Mouse (Mus musculus): ENCODE measurements at regions not wholly inside any gene's neighbourhood (a gene's known extent, or its start where the extent isn't known, plus 50 kb on each side); places are given as distances from the start of the nearest gene placed in this dataset.

DNA sequence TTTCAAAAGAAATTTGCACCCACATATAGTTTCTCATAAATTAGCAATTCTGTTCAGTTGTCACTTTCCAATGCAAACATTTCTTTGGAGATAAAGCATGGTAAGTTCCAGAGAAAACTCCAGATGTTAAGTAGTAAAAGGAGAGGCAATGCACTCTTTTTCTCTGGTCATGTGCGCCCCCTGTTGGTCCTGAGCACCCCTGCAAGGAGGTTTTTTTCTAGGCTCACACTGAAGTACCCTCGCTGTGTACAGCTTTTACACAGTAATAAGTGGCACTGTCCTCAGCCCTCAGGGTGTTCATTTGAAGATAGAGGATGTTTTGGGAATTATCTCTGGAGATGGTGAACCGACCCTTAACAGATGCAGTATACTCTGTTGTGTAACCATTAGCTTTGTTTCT lies 678.8 kb downstream of the Adam6a start:
- no peak overlapping the region for H3K4me3 ChIP-seq (ENCODE audit: low read length)
- no peak for ATAC-seq
- H3K9ac ChIP-seq (replicated peaks; ENCODE audit: low read length): no peak overlapping the region
- H3K4me1 ChIP-seq (ENCODE audit: insufficient read depth, low read length): no peaks in the 10 kb centered on the region
- WGBS: 35% methylated on average over 3 of the region's 3 CpGs
- H3K4me2 ChIP-seq (ENCODE audit: low read depth, low read length): no peak overlapping the region
- no peak for TF ChIP-seq CTCF (IDR thresholded peaks at IDR 0.05; ENCODE audit: low read depth)
- no peaks in the 10 kb centered on the region for H3K36me3 ChIP-seq (ENCODE audit: insufficient read depth, low read length)
- H3K9me3 ChIP-seq (ENCODE audit: low read length): peaks cover 19% of the 10 kb centered on the region
- DNase-seq (ENCODE audit: low spot score): no peak
- no peaks in the 10 kb centered on the region for H3K27me3 ChIP-seq (ENCODE audit: insufficient read depth, low read length)
- H3K27ac ChIP-seq: no peak overlapping the region
